Mouse (Mus musculus): Measurements from ENCODE around the gene Tgm3.

DNA sequence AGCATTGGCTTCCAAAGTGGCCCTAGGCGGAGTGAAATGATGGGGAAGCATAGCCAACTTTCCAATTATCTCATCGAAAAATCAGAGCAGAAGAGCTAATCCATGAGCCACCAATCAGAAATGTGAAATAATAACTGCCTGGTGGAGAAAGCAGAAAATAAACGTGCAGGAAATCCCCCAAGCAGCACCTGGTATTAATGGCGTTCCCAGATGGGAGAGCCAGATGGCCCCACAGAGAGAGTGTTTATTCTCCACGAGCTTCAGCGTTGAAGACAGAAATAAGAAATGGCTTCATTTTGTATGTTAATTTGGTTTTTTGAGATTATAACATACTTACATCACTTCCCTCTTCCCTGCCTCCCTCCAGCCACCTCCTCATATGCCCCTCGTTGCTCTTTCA lies 13.7 kb upstream of the Tgm3 start:
- TF ChIP-seq POLR2AphosphoS2 (IDR thresholded peaks at IDR 0.05; ENCODE audit: insufficient read length, low read depth) = no peak
- no peak for TF ChIP-seq MYOG (IDR thresholded peaks at IDR 0.05; ENCODE audit: control insufficient read depth in 1 of 3, insufficient read depth in 1 of 3, insufficient read length in 2 of 3, low read depth in 2 of 3)
- no peak for TF ChIP-seq POLR2A (IDR thresholded peaks at IDR 0.05; ENCODE audit: insufficient read length, low read depth)
- no peak for TF ChIP-seq USF1 (IDR thresholded peaks at IDR 0.05; ENCODE audit: low read depth)
- TF ChIP-seq SRF (IDR thresholded peaks at IDR 0.05; ENCODE audit: control insufficient read depth, insufficient read length, low read depth) = no peak
- no peak for TF ChIP-seq MYOD1 (IDR thresholded peaks at IDR 0.05; ENCODE audit: control insufficient read depth in 1 of 3, insufficient read length in 2 of 3, low read depth in 2 of 3)
